Mouse (Mus musculus) thymus, postnatal 14 days (tissue): Measurements from ENCODE around the gene Tuba1c.

Experiments
- DNase-seq: peaks from one replicate; pipeline ENCODE4 v3.0.0; 2021

Tuba1c gene

DNA sequence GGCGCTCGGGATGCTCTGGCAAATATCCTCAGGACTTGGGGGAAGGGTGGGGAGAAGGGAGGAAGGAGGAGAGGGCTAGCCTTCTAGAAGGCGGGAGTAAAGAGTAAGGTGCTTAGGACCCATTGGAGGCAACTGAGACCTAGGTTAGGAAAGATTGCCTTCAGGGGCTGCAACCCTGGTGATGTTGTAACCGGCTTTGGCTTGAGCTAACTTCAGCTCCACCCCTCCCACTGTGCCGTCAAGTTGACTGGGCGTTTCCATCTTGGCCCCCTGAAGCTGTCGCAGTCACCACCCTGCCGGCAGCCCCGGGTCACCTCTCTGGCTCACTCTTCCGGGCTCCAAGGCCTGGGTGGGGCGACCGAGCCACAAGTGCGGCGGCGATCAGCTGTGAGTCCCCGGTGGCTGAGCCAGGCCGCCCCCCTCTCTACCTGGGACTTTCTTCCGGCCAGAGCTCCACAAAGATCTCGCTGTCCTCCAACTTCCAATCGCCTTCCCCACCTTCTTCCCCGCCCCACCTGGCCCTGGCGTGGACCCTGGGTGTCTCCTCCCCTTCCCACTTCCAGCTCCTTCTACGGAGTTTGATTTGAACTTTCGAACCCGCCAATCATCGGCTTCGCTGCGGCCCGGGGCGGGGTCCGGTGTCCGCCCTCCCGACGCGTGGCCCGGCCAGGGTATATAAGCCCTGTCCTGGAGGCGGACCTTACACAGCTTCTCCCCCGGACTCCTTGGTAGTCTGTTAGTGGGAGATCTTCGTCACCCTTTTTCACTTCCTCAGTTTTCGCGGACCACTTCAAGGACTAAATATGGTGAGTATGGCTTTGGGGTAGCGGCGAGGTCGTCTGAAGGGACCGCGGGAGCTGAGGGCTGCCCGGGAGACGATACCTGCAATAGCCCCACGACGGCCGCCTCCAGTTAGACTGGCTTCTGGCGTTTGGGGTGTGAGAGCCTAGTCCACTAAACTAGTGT is at the start of gene Tuba1c:
Tuba1c (plus strand) TSS at position 273 of the 966 bp plus-strand sequence.
- peak; percentile 88 for DNase-seq

DNA sequence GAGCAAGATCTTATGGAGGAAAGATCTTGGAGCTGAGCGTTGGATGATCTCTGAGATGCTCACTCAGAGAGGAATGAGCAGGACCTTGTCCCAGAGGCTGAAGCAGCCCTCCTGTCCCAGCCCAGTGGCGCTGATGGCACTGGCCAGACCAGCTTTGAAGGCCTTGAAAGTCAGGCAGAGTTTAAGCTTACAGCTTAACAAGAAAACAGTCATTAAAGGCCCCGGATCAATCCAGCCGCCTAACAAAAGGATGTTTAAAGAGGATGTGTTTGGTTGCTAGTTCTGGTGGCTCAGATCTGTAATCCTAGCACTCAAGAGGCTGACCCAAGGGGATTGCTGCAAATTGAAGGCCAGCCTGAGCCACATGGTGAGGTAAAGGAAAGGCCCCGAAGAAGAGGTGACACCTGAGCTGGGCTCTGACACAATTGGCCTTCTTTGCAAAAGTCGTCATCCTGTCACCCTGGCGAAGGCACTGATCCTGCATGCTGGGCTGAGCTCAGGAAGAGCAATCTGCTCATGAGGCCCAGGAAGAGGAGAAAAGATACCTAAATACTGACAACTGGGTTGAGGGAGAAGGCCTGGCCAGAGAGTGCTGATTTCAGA is 49.6 kb upstream of the Tuba1c start:
- DNase-seq: no peak

DNA sequence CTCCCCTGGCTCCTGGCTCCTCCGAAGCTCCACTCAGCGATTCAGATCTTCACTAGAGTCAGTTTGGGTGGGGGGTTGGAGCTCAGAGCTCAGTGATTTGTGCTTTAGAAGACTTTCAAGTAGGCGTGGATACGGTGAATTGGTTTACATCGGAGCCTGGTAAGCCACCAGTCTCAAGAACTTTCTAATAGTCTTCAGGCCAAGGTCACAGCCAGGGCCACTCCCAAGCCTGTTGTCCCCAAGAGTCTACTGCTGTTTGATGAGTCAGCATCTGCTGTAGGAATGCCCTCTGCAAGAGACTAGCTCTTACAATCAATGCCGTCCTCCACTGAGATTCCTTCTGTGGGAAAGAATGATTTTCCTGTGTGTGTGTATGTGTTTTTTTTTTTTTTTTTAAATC is 47.6 kb upstream of the Tuba1c start:
- DNase-seq: no peak

DNA sequence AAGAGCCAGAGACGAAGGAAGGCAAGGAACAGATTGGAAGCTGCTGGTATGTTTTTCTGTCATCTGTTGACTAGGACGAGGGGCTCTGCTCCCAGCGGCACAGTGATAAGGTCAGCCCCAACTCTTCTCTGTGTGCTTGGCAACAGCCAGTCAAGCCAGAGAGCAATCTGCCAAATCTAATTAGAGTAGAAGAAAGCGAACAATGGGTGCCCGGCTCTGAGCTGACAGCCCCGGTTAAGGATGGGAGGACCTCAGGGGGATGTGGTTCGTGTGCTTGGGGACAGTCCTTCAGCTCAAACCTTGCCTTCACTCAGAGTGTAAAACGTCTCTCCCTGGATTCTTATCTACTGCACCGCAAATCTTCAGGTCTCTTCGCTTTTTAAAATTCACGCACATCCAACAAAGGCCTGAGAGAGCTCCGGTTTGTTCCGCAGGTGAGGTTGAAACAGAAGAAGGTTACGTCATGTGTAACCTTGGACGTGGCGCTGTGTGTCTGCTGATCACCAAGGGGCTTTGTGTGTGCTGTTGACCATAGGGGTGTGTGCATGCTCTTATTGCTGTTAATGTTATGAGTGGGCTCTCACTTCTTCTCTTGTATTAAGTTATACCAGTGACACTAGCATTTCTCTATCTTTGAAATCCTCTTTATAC is 46.1 kb upstream of the Tuba1c start:
- DNase-seq: no peak

DNA sequence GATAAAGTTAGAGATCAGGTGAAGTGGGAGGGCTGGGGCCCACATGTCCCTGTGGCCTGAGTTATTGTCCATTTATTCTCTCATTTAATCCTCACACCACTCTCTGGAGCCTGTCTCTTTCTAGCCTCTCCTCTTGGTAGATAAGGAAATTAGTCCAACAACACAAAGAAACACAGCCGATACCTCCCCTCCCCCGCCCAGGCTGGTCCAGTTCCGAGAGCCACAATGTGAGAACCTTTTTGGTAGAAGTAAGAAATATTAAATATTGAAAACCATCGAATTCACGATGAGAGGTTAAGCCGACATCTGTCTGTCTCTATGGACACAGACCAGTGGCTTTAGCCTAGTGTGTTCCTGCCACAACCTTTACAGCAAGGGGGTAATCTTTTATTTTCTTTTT is 45.0 kb upstream of the Tuba1c start:
- DNase-seq: peak; percentile 24

DNA sequence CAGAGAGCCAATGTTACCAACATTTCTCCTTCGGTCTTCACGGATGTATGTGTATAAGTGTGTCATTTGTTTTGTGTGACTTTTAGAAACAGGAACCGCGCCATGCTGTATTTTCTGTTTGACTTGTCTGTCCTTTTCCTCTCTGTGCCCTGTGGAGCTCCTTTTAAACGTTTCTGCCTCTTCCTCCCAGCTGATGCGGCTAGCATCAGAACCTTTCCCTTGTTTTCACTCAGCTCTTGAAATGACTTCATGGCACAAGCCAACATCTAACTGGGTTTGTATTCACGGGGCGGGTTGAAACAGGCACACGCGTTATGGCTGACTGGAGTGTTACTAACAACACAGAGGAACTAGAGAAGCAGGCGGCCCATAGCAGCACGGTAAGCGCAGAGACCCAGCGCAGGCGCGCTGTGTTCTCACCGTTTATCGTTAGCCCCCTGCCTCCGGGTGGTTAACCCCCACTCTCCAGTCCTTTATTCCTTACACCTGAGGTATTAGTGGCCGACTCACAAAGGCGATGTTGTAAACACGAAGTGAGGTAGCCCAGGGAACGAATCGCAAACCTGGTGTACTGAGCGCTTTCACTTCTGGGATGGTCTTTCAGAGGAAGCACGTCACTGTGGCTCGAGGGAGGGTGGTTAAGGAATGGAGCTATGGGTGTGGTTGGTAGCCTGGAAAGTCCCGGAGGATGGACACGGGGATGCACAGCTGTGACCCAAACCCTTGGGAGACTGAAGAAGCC is 44.3 kb upstream of the Tuba1c start:
- peak; percentile 76 for DNase-seq

DNA sequence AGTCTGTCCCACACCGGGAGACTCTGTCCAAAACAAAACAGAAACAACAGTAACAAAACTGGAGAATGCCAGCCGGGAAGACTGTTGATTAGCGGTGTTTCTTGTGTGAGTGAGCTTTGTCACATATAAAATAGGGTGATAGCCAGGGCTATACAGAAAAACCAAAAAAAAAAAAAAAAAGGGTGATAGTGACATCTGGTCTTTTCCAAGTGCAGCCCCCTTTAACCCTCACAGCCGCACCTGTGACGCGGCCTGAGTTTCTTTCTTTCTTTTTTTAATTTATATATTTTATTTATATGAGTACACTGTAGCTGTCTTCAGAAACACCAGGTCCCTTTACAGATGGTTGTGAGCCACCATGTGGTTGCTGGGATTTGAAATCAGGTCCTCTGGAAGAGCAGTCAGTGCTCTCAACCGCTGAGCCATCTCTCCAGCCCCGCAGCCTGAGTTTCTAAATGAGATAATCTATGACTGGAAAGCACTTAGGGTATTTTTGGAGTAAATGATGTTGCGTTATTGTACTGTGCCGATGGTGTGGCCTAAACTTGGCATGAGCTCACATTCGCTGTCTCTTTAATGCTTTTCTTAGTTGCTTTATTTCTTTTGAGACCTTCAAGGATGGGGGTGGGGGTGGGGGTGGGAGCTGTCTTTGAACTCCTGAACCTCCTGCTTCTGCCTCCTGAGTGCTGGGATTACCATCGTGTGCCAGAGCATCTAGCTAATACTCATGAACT is 43.5 kb upstream of the Tuba1c start:
- DNase-seq: peak; percentile 23

DNA sequence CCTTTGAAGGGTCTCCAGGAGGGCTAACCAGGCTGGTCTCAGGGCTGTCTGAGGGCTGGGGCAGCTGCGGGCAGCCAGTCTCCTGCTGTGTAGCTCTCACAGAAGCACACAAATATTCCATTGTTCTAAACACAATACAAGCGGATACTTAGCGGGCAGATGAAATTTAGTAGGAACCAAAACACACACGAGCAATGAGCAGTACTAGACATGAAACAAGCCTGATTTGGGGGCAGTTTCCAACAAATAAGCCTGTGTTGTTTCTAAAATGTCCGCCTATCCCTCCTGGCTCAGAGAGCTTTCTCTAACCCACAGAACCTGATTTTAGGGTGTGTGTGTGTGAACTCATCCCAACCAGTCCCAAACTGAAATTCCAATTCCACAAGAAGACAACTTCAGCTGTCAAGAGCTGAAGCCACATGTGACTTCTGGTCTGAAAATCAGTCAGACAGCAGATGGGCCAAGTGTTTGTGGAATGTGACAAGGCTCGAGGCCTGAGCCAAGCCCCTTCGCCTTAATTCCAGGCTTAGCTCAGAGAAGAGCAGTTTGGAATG is 42.5 kb upstream of the Tuba1c start:
- DNase-seq: no peak

DNA sequence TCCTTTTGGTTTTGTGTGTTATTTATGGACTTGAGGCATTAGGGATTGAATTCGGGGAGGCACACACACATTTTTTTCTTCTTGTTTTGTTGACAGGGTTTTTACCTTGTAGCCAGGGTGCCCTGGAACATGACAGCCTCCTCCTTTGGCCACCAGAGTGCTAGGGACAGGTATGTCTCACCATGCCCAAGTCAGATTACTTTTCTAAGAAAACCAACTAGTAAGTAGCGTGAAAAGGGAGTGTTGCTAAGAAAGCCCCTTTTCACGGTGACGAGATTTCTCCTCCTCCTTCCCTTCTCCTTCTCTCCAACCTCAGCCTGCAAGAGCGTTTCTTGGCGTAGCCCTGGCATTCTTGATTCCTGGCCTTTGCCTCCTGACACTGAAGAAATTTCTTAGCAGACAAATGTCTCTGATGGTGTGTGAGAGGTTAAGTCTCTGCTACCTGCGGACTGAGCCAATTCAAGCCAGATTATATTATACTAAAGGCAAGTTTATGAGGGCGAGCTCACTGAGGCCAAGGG is 42.0 kb upstream of the Tuba1c start:
- DNase-seq: no peak

DNA sequence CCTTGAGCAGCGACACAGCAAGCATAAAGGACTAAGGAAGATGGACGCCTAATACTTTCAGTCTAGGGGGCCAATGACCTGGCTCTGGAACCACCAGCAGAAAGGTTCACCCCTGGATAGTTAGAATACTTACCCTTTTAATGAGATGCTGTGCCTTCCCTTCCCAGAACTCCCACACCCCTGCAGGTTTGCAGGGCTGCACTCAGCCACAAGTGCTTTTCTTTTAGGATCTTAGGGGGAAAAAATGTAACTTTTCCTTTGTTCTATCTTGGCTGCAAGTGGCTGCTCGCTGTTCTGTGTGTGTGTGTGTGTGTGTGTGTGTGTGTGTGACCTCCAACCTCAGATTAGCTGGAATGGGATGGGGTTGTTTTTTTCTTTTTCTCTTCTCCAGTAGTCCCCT is 40.9 kb upstream of the Tuba1c start:
- no peak for DNase-seq

DNA sequence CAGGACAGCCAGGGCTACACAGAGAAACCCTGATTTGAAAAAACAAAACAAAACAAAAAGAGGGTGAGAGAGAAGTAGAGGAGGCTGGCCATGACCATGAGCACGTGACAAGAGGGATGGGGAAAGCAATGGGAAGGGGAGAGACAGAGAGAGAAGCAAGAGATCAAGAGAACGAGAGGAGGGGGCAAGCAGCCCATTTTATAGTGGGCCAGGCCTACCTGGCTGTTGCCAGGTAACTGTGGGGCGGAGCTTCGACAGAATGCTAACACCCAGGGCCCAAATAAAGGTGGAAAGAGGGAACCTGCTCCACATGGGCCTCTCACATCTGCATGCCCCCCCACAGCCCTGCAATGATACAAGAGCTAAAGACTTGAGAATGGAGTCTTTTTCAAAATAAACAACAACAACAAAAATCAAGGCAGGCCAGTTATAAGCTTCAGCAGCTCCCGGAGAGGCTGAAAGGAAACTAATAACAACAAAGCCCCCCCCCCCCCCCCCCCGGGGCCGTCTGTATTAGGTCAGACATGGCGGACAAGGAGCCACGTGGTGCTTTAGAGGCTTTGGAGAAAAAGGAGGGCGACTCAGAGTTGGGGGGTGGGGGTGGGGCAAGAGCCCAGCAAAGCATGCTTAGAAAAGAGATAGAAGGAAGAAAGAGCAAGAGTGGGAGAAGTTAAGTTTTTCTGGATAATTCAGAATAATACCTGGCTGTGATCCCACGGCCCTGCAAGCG is 39.8 kb upstream of the Tuba1c start:
- no peak for DNase-seq

DNA sequence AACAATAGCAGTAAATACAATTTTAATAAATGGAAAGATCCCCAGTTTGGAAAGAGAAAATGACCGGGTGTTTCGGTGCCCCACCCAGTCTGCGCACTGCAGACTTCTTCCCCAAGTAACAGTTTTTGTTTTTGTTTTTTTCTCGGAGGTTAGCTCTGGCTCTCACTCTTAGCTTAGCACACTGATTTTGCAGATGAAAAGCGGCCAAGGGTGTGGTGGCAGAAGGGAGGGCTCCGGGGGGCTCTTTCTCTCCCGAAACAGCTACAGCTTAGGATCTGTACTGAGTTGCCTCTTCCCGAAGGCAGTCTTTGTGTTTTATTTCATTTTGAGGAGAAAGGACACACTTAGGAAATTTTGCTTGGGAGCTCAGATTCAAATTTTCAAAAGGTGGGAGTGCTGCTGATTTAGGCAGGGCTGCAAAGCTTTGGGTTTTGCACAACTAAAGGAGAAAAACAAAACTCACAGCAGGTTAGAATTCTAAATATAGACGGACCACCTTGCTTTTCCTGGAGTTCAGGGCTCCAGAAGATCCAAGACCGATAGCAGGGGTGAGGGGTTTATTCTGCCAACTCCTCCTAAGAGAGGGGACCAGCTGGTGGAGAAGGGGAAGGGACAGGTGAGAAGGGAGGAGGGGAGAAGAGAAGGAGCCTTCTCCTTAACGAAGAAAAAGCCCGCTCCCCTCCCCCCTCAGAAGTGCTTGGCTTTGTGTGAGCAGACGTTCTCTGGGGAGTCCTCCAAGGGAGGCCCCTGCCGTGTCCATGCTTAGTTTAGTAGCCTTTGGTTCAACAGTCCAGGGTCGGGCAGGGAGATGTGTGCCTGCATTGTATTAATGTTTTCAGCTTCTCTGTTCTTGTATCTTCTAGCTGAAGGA is 38.8 kb upstream of the Tuba1c start:
- DNase-seq: no peak

DNA sequence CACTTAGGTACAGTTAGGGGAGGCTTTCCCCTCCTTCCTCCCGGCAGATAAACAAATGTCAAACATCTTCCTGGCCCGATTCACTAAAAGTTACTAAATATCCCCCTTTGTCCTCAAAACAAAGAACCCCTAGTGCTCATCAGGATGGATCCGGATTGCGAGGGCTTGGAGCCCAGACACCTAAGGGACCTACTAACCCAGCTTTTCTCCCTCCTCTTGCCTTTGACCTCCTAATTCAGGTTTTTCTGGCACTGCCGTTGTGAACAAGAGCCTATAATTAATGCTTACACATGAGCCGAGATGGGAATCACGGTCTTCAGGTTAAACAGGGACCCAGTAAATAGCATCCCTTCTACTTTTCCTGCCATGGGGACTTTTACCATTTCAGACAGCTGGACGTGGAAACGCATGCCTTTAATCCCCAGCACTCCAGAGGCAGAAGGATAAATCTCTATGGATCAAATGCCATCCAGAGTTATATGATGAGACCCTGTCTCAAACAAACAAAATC is 38.1 kb upstream of the Tuba1c start:
- DNase-seq: no peak

DNA sequence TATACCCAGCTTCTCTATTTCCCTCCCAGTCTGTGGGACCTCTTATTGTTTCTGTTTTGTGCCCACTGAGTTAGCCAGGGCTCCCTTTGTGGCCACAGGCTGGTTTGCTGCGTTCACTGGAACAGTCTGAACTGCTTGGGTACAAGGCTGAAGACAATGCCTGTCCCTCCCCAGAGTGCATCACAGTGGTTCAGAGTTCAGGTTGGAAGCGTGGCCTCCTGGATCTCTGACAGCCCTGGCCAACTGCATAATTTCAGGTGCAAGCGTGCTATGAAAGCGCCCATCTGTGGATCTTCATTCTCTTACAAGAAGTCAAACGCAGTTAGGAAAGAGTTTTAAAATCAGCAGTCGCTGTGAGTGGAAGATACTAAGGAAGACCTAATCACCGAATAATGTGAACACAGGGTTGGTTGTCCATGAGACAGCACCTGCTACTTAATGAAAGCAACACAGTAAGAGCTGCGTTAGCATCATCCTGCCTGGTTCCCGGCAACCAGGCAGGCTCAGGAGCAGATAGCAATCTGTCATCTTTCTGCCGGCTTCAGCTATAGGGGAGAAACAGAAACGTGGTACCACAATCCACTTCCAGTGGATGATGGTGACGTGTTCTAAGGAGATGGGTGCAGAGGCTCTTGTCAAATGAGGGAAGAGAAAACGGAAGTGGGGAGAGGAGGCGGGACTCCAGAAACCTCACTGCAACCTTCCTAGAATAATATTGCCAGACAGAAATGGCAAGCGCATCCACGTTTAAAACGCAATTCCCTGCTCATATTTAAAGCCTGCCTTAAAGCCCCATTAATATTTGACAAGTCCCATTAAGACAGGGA is 37.4 kb upstream of the Tuba1c start:
- peak; percentile 63 for DNase-seq

DNA sequence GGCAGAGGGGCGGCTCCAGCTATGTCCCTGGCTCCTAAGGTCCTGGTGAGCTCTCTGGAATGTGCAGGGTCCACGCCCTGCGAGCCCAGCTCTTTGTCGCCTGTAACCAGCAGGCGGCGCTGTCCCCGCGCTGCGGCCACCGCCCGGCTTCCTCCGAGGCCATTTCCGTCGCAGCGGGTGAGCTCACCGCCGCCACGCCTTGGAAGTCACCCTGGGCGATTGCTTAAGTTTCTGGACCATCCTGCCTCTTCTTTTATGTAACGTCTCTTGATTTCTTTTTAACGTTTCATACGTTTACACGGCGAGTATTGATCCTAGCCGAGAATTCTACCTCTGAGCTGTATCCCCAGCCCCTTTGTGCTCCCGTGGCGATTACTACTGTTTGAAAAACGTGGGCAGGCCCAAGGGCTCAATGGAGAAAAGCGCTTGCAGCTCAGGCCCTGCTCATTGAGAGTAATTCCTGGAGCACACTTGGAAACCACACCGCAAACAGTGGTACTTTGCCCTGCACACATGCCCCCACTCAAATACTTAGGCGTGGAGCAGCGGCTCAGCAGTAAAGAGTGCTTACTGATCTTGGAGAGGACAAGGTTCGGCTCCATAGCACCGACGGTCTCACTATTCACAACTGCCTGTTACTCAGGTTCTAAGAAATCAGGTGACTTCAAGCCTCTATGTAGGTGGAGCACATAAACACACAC is 36.4 kb upstream of the Tuba1c start:
- peak; percentile 93 for DNase-seq

DNA sequence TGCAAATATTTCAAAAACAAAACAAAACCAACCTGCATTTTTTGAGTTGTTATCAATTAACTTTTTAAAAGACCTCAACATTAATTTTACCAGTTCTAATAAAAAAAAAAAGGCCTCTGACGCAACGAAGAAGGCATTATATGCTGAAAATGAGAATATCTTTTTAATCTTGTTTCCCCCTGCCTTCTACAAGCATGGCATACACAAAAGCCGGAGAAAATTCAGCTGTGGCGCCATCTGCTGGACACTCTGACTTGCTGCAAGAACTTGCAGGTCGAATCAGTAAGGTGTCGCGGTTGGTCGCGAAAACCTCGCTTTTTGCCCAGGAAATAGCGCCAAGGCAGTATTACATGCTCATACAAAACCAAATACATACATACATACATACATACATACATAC is 35.8 kb upstream of the Tuba1c start:
- DNase-seq: peak; percentile 91

DNA sequence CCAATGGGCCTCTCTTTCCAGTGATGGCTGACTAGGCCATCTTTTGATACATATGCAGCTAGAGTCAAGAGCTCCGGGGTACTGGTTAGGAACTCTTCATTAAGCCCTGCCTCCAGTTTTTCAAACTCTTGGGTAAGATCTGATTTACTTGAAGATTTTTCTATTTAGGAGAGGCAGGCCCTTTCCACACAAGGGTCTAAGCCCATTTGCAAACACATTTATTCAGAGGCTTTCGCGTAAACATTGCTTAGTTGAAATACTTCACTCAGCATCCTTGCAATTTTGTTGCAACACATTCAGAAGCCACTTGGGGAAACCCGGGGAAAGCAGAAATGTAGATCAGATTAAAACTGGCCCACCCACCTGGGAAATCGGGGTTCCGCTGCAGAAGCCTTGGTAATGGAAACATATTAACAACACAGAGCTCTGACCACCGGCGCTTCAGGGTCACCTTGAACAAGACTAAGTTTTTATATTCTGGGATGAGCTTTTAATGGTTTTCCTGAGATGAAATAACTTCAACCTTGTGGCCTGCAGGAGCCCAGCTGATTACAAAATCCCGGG is 34.7 kb upstream of the Tuba1c start:
- DNase-seq: no peak

DNA sequence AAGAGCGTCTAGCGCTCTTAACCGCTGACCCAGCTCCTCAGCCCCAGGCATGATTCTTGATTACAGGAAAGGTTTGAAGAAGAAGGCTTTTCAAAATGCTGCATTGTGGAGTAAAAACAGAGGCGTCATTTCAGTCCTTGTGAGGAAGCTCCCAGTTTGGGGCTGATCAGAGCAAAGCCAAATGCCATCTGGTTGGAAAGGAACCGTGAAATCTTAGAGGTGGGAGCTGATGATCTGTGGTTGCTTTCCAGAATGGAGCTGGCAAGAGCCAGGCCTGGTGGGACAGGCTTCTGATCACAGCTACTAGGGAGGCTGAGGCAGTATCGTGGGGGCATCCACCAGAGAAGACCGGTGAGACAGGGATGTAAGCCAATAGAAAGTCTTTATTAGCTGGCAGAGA is 32.9 kb upstream of the Tuba1c start:
- no peak for DNase-seq
